ENCODE assay signal across 12 mouse cellular contexts in the genomic region with DNA sequence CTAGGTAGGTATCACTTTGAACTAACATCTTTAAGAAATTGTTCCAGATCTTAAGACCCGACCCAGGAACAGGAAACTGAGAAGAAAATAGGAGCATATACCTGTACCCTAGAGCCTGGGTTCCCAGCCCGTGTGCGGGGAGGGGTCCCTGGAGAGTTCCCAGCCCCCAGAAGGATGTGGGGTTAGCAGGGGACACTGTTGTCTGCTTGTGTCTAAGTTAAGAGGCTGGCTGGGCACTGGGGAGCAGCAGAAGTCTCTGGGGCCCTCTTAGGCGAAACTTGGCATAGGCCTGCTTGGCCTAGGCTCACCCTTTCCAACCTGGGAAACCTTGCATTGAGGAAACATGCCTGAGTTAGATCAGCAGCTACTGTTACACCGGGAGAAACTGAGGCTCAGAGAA. TPM values are rescaled to one million over a fixed set of nuclear protein-coding genes. Genes with fewer than 3 reads are reported as not detected.
A peak's percentile ranks its signal among the peaks of the same experiment; 100 is the strongest.
DNase-seq lines count a peak whose midpoint lies in the region; ATAC-seq and TF ChIP-seq lines count a peak whose summit lies in the region.
"Had no signal": no experiment of that assay in that cellular context is flagged by ENCODE, and none has a peak within 500 bp of the region (broad histone marks: within the 10 kb centered on the region; RNA-seq: fewer than 3 reads in every experiment).

No protein-coding gene starts in this region.

- peaks cover 14% of the 10 kb centered on the region for H3K4me1 ChIP-seq in forebrain, embryonic 11.5 days (replicated peaks; ENCODE audit: control insufficient read depth, insufficient read depth, low read length)
- H3K4me1 ChIP-seq in forebrain, postnatal 0 days (ENCODE audit: insufficient read depth): 0 out of 2 replicates have a peak, but pooled peaks cover 3% of the 10 kb centered on the region
- H3K4me1 ChIP-seq in midbrain, embryonic 10.5 days: peaks cover 29% of the 10 kb centered on the region
- H3K4me1 ChIP-seq in midbrain, embryonic 14.5 days (ENCODE audit: control insufficient read depth, insufficient read depth, low read length): peaks cover 22% of the 10 kb centered on the region
- H3K4me1 ChIP-seq in hindbrain, embryonic 15.5 days (replicated peaks): peaks cover 36% of the 10 kb centered on the region
- H3K4me1 ChIP-seq in stomach, embryonic 15.5 days: peaks cover 21% of the 10 kb centered on the region

- H3K9me3 ChIP-seq in forebrain, embryonic 11.5 days (ENCODE audit: control insufficient read depth, low read length): no peaks in the 10 kb centered on the region
- H3K9me3 ChIP-seq in forebrain, postnatal 0 days (ENCODE audit: low read length): no peaks in the 10 kb centered on the region
- H3K9me3 ChIP-seq in midbrain, embryonic 10.5 days (replicated peaks): no peaks in the 10 kb centered on the region
- no peaks in the 10 kb centered on the region for H3K9me3 ChIP-seq in midbrain, embryonic 14.5 days (ENCODE audit: control insufficient read depth, low read length)
- no peaks in the 10 kb centered on the region for H3K9me3 ChIP-seq in hindbrain, embryonic 15.5 days
- no peaks in the 10 kb centered on the region for H3K9me3 ChIP-seq in stomach, embryonic 15.5 days
- H3K9me3 ChIP-seq: megakaryocyte, embryonic 14.5 days had no signal

- H3K36me3 ChIP-seq in forebrain, embryonic 11.5 days (ENCODE audit: control insufficient read depth, insufficient read depth, low read length): no peaks in the 10 kb centered on the region
- no peaks in the 10 kb centered on the region for H3K36me3 ChIP-seq in forebrain, postnatal 0 days (ENCODE audit: insufficient read depth)
- no peaks in the 10 kb centered on the region for H3K36me3 ChIP-seq in midbrain, embryonic 10.5 days
- no peaks in the 10 kb centered on the region for H3K36me3 ChIP-seq in midbrain, embryonic 14.5 days (ENCODE audit: control insufficient read depth, insufficient read depth, low read length)
- H3K36me3 ChIP-seq in hindbrain, embryonic 15.5 days: no peaks in the 10 kb centered on the region
- no peaks in the 10 kb centered on the region for H3K36me3 ChIP-seq in stomach, embryonic 15.5 days

- H3K4me2 ChIP-seq in forebrain, embryonic 11.5 days (ENCODE audit: low read depth, low read length, severe bottlenecking): no peak overlapping the region; the same call in 1 of the 2 replicates
- H3K4me2 ChIP-seq in forebrain, postnatal 0 days (ENCODE audit: low read depth): no peak overlapping the region
- H3K4me2 ChIP-seq in midbrain, embryonic 14.5 days (ENCODE audit: low read length): no peak overlapping the region; the same call in 1 of the 2 replicates
- H3K4me2 ChIP-seq in hindbrain, embryonic 15.5 days: peak overlapping the region; percentile 73
- peak overlapping the region; percentile 96; the same call in 1 of the 2 replicates for H3K4me2 ChIP-seq in stomach, embryonic 15.5 days

- no peak overlapping the region for H3K27ac ChIP-seq in forebrain, embryonic 11.5 days (ENCODE audit: low read depth, low read length)
- H3K27ac ChIP-seq in forebrain, postnatal 0 days (ENCODE audit: low read depth, low read length): no peak overlapping the region
- no peak overlapping the region for H3K27ac ChIP-seq in midbrain, embryonic 10.5 days (replicated peaks)
- no peak overlapping the region for H3K27ac ChIP-seq in midbrain, embryonic 14.5 days (replicated peaks; ENCODE audit: low read depth, low read length)
- H3K27ac ChIP-seq in hindbrain, embryonic 15.5 days (replicated peaks): no peak overlapping the region
- H3K27ac ChIP-seq in stomach, embryonic 15.5 days: no peak overlapping the region

- H3K9ac ChIP-seq in forebrain, embryonic 11.5 days (ENCODE audit: low read length): no peak overlapping the region
- no peak overlapping the region for H3K9ac ChIP-seq in forebrain, postnatal 0 days
- H3K9ac ChIP-seq in midbrain, embryonic 14.5 days (replicated peaks; ENCODE audit: low read length): no peak overlapping the region
- H3K9ac ChIP-seq in hindbrain, embryonic 15.5 days: no peak overlapping the region
- no peak overlapping the region for H3K9ac ChIP-seq in stomach, embryonic 15.5 days

- peaks cover 36% of the 10 kb centered on the region for H3K27me3 ChIP-seq in forebrain, embryonic 11.5 days (ENCODE audit: control insufficient read depth, insufficient read depth, low read length)
- H3K27me3 ChIP-seq in forebrain, postnatal 0 days (ENCODE audit: insufficient read depth, low read length): peaks cover 15% of the 10 kb centered on the region; the same call in 1 of the 2 replicates
- peaks cover 90% of the 10 kb centered on the region for H3K27me3 ChIP-seq in midbrain, embryonic 10.5 days (ENCODE audit: low read depth, poor library complexity, severe bottlenecking)
- peaks cover 46% of the 10 kb centered on the region for H3K27me3 ChIP-seq in midbrain, embryonic 14.5 days (ENCODE audit: control insufficient read depth, insufficient read depth, low read length)
- H3K27me3 ChIP-seq in hindbrain, embryonic 15.5 days: peaks cover 27% of the 10 kb centered on the region
- peaks cover 43% of the 10 kb centered on the region for H3K27me3 ChIP-seq in stomach, embryonic 15.5 days (replicated peaks)

- ATAC-seq in forebrain, embryonic 11.5 days (replicated peaks; ENCODE audit: low FRiP score): no peak
- ATAC-seq in forebrain, postnatal 0 days: no peak
- ATAC-seq in midbrain, embryonic 14.5 days (ENCODE audit: low FRiP score, low TSS enrichment): no peak
- ATAC-seq in hindbrain, embryonic 15.5 days (ENCODE audit: low FRiP score, low read depth): no peak
- ATAC-seq in stomach, embryonic 15.5 days (ENCODE audit: insufficient read depth, low FRiP score, low read depth): no peak
- no peak for ATAC-seq in megakaryocyte progenitor cell, adult 5-6 weeks (replicated peaks; ENCODE audit: poor library complexity)

- 54% methylated on average over 5 of the region's 5 CpGs for WGBS in forebrain, embryonic 11.5 days
- 76% methylated on average over 5 of the region's 5 CpGs for WGBS in forebrain, postnatal 0 days
- 68% methylated on average over 5 of the region's 5 CpGs for WGBS in midbrain, embryonic 10.5 days
- WGBS in midbrain, embryonic 14.5 days: 67% methylated on average over 5 of the region's 5 CpGs
- 68% methylated on average over 5 of the region's 5 CpGs for whole genome bisulfite sequencing in hindbrain, embryonic 15.5 days
- 73% methylated on average over 5 of the region's 5 CpGs for WGBS in stomach, embryonic 15.5 days

- no peak for TF ChIP-seq CTCF in forebrain, postnatal 0 days (IDR thresholded peaks at IDR 0.05; ENCODE audit: low read depth)

- H3K4me3 ChIP-seq in forebrain, embryonic 11.5 days (ENCODE audit: low read depth, low read length): no peak overlapping the region
- no peak overlapping the region; the same call in 1 of the 2 replicates for H3K4me3 ChIP-seq in forebrain, postnatal 0 days (ENCODE audit: low read depth, low read length)
- 0 out of 2 replicates have a peak overlapping the region, but pooled peaks have one; percentile 59 for H3K4me3 ChIP-seq in midbrain, embryonic 10.5 days
- H3K4me3 ChIP-seq in midbrain, embryonic 14.5 days (replicated peaks; ENCODE audit: low read depth, low read length): no peak overlapping the region
- H3K4me3 ChIP-seq in hindbrain, embryonic 15.5 days: no peak overlapping the region
- H3K4me3 ChIP-seq in stomach, embryonic 15.5 days (replicated peaks): peak overlapping the region; percentile 48

- DNase-seq in forebrain, embryonic 11.5 days (ENCODE audit: low spot score): peak; percentile 44
- DNase-seq in forebrain, postnatal 0 days: no peak
- no peak for DNase-seq in midbrain, embryonic 10.5 days (ENCODE audit: low spot score)
- DNase-seq in midbrain, embryonic 14.5 days: no peak
- DNase-seq in frontal cortex, postnatal 14 days (ENCODE audit: low spot score in 2 of 2): no peak
- DNase-seq: gastrocnemius, postnatal 25 days; right cerebral cortex, postnatal 14 days had no signal

RNA-seq across cellular contexts. Expression of a gene that starts 1.1 kb away (rescaled TPM):
- 3.4 and 3.5 TPM in 2 replicates for polyA plus RNA-seq in forebrain, embryonic 11.5 days (2014; fragmentation: Nextera tagmentation; extraction: Ambion mirVana)
- total RNA-seq in forebrain, postnatal 0 days (2014; rRNA removed): 1.6 TPM in 1 of 2 replicates, not detected in the other
- polyA plus RNA-seq in forebrain, postnatal 0 days (2015; fragmentation: Nextera tagmentation; extraction: Ambion mirVana): 0.69 and 1.1 TPM in 2 replicates
- 1.9 and 3.0 TPM in 2 replicates for polyA plus RNA-seq in midbrain, embryonic 10.5 days (2016; fragmentation: Nextera tagmentation; extraction: Ambion mirVana)
- polyA plus RNA-seq in midbrain, embryonic 14.5 days (2014; fragmentation: Nextera tagmentation; extraction: Ambion mirVana): 0.76 and 0.96 TPM in 2 replicates
- 1.1 and 1.7 TPM in 2 replicates for polyA plus RNA-seq in hindbrain, embryonic 15.5 days (2015; fragmentation: Nextera tagmentation; extraction: Ambion mirVana)
- polyA plus RNA-seq in stomach, embryonic 15.5 days (2015; fragmentation: Nextera tagmentation; extraction: Ambion mirVana): 8.2 and 10.7 TPM in 2 replicates
- total RNA-seq in megakaryocyte progenitor cell, adult 5-6 weeks (2015): not detected in 2 replicates
- 0.12 TPM in 1 of 2 replicates, not detected in the other for total RNA-seq in megakaryocyte progenitor cell, adult 5-6 weeks (2017)
- polyA plus RNA-seq: C2C12 had no signal

RNA-seq across cellular contexts. Expression of a gene that starts 39.2 kb away (rescaled TPM):
- 14.3 and 15.0 TPM in 2 replicates for polyA plus RNA-seq in forebrain, embryonic 11.5 days (2014; fragmentation: Nextera tagmentation; extraction: Ambion mirVana)
- total RNA-seq in forebrain, postnatal 0 days (2014; rRNA removed): 18.4 and 27.3 TPM in 2 replicates
- 11.9 and 16.4 TPM in 2 replicates for polyA plus RNA-seq in forebrain, postnatal 0 days (2015; fragmentation: Nextera tagmentation; extraction: Ambion mirVana)
- 14.8 and 18.5 TPM in 2 replicates for polyA plus RNA-seq in midbrain, embryonic 10.5 days (2016; fragmentation: Nextera tagmentation; extraction: Ambion mirVana)
- 11.5 and 17.4 TPM in 2 replicates for polyA plus RNA-seq in midbrain, embryonic 14.5 days (2014; fragmentation: Nextera tagmentation; extraction: Ambion mirVana)
- polyA plus RNA-seq in hindbrain, embryonic 15.5 days (2015; fragmentation: Nextera tagmentation; extraction: Ambion mirVana): 24.4 and 24.7 TPM in 2 replicates
- 12.2 and 12.7 TPM in 2 replicates for polyA plus RNA-seq in stomach, embryonic 15.5 days (2015; fragmentation: Nextera tagmentation; extraction: Ambion mirVana)
- total RNA-seq in megakaryocyte progenitor cell, adult 5-6 weeks (2015): 1.2 and 1.3 TPM in 2 replicates
- total RNA-seq in megakaryocyte progenitor cell, adult 5-6 weeks (2017): 2.2 and 12.2 TPM in 2 replicates

Comparison
In these comparisons a context has a peak if more than half of its experiments do, and no peak if none do; other contexts are left out.
1. H3K4me3 ChIP-seq: peak in midbrain, embryonic 10.5 days (single experiment) and stomach, embryonic 15.5 days (single experiment); none in forebrain, embryonic 11.5 days (single experiment), forebrain, postnatal 0 days (single experiment), midbrain, embryonic 14.5 days (single experiment) and hindbrain, embryonic 15.5 days (single experiment).
2. H3K4me2 ChIP-seq: peak in hindbrain, embryonic 15.5 days (single experiment) and stomach, embryonic 15.5 days (single experiment); none in forebrain, embryonic 11.5 days (single experiment), forebrain, postnatal 0 days (single experiment) and midbrain, embryonic 14.5 days (single experiment).